Mouse (Mus musculus) midbrain, embryonic 16.5 days (tissue): ENCODE data around the gene Creld2. TPM values are rescaled to one million over a fixed set of nuclear protein-coding genes. Genes with fewer than 3 reads are reported as not detected.

Experiments
- ATAC-seq: fragments of 200-750 bp; cut with Nextera tagmentation; 2 replicates; pipeline ENCODE4 v1.8.0; 2017; ENCODE audit warnings: moderate TSS enrichment
- H3K27ac ChIP-seq: fragments of 300-500 bp; sonication (generic); 2 replicates; pipeline ENCODE4 v1.5.1; 2014; ENCODE audit warnings: mild to moderate bottlenecking, low read length, mixed read lengths
- H3K27me3 ChIP-seq: fragments of 300-500 bp; sonication (generic); 2 replicates; pipeline ENCODE4 v1.6.1; 2014; ENCODE audit warnings: low read depth, low read length, mixed read lengths; ENCODE audit not compliant: control insufficient read depth, insufficient read depth
- H3K36me3 ChIP-seq: fragments of 300-500 bp; sonication (generic); 2 replicates; pipeline ENCODE4 v1.6.1; 2014; ENCODE audit warnings: mild to moderate bottlenecking, low read length, moderate library complexity, mixed read lengths; ENCODE audit not compliant: control insufficient read depth, insufficient read depth
- H3K4me1 ChIP-seq: fragments of 300-500 bp; sonication (generic); 2 replicates; pipeline ENCODE4 v1.6.1; 2014; ENCODE audit warnings: mild to moderate bottlenecking, low read length, mixed read lengths; ENCODE audit not compliant: control insufficient read depth, insufficient read depth
- H3K4me2 ChIP-seq: fragments of 300-500 bp; sonication (generic); 2 replicates; pipeline ENCODE4 v1.6.1; 2014; ENCODE audit warnings: mild to moderate bottlenecking, low read length, mixed read lengths
- H3K4me3 ChIP-seq: fragments of 300-500 bp; sonication (generic); 2 replicates; pipeline ENCODE4 v1.5.1; 2014; ENCODE audit warnings: low read depth, mild to moderate bottlenecking, low read length, moderate library complexity, mixed read lengths
- H3K9ac ChIP-seq: fragments of 300-500 bp; sonication (generic); 2 replicates; pipeline ENCODE4 v1.6.1; 2014; ENCODE audit warnings: low read depth, low read length, mixed read lengths
- H3K9me3 ChIP-seq: fragments of 300-500 bp; sonication (generic); replicated peaks from 2 replicates; pipeline ENCODE4 v1.6.1; 2014; ENCODE audit warnings: mild to moderate bottlenecking, low read length, mixed read lengths; ENCODE audit not compliant: control insufficient read depth, poor library complexity, severe bottlenecking
- WGBS: fragments of 180-500 bp; shearing (Covaris S2); extraction: QIAGEN DNeasy Blood & Tissue Kit; methylation state at CpG from one replicate; pipeline ENCODE4 v1.1.7; 2014; 5-methylcytosine and 5-hydroxymethylcytosine counted together
- polyA plus RNA-seq: library from polyadenylated mRNA; unstranded; fragments of >200 nt; fragmentation: Nextera tagmentation; extraction: Ambion mirVana; gene quantifications from 2 replicates; pipeline ENCODE4 v1.2.1, GENCODE M21; 2015

The Creld2 gene
- polyA plus RNA-seq, 1 experiment from 2014 or later = 60.6 TPM

DNA sequence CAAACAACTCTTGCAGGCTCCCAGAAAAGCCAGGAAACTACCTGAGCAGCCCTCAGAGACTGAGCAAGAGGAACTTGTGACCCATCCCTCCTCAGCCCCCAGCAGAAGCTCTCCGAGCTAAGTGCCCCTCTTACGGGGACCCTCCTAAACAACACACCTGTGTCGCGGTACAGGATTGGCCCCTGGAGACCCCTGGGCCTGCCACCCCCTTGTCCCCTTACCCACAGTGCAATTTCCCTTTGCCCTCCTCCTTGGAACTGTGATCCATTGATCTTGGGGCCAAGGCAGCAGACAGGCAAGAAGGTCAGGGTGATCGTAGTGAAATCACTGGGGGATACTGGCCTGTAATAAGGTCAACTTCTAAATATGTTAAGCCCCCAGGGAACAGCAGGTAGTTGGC is 17.1 kb downstream of the Creld2 start:
- H3K4me2 ChIP-seq = peak overlapping the region; percentile 89
- WGBS = 85% methylated on average over 5 of the region's 5 CpGs
- H3K4me1 ChIP-seq = peaks cover 20% of the 10 kb centered on the region
- peak overlapping the region; percentile 51 for H3K4me3 ChIP-seq
- H3K27me3 ChIP-seq = no peaks in the 10 kb centered on the region
- H3K36me3 ChIP-seq = no peaks in the 10 kb centered on the region
- ATAC-seq = no peak
- H3K9me3 ChIP-seq = no peaks in the 10 kb centered on the region
- 0 out of 2 replicates have a peak overlapping the region, but pooled peaks have one; percentile 3 for H3K9ac ChIP-seq
- H3K27ac ChIP-seq = no peak overlapping the region

DNA sequence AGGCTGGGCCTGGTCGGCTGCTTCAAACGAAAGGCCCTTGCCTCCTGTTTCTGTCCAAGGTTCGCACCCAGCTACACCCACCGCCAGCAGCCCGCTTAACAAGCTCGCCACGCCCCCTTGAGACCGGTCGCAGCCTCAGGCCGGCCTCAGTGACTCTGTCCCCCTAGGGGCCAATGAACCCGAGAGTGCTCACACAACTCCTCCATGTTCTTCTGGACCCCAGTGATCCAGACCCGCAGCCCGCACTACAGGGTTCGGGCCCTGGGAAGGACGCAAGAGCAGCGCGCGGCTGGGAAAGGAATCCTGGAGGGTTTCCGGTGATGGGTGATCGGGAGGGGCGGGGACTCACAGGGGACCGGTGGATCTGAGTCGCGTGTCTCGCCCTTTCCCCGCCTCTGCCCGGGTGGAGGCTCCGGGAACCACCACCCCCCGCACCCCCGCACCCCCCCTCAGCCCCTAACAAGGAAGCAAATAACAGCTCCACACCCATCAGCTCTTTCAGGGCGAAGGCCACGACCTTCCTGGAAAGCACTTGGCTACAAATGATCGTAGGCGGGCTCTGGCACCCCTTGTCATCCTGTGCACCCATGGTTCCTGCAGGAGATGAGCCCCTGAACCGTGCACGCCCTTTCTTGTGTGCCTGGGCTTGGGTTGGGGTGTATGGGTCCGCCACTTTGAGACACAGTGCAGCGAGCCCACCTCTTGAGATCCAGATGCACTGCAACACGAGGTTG is 17.9 kb downstream of the Creld2 start:
- Histone ChIP-seq H3K36me3 (no peaks in the 10 kb centered on the region), H3K27ac (peak overlapping the region; percentile 64)

DNA sequence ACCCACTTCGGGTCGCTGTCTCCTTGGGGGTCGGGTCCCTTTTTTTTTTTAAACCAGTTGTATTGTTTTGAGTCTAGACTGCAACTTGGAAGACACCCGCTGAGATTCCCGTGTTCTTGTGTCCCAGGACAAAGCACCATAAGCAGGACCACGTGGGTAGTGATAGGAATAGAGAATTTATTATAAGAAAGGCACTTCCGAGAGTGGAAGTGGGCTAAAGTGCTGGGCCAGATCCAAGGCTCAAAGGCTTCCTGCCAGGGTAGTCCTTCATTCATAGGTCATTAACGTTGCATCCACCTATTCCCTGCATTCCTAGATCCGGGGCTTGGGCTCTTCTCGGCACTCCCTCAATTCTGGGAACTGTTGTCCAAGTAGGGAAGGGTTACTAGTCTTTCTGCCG is 18.5 kb downstream of the Creld2 start:
- Histone ChIP-seq H3K9me3 (no peaks in the 10 kb centered on the region), H3K4me1 (peaks cover 20% of the 10 kb centered on the region), H3K9ac (peak overlapping the region; percentile 75), H3K4me3 (peak overlapping the region; percentile 51), H3K4me2 (peak overlapping the region; percentile 89), H3K27ac (no peak overlapping the region), H3K27me3 (no peaks in the 10 kb centered on the region), H3K36me3 (no peaks in the 10 kb centered on the region)
- ATAC-seq = no peak
- 0% methylated on average over 11 of the region's 11 CpGs for WGBS

More for the DNA sequence above, 17.9 kb downstream of the Creld2 start:
- Histone ChIP-seq H3K4me2 (peak overlapping the region; percentile 89), H3K9me3 (no peaks in the 10 kb centered on the region), H3K4me3 (peak overlapping the region; percentile 51), H3K9ac (peak overlapping the region; percentile 75), H3K27me3 (no peaks in the 10 kb centered on the region), H3K4me1 (peaks cover 20% of the 10 kb centered on the region)
- WGBS = 1% methylated on average over 38 of the region's 39 CpGs
- ATAC-seq = peak; percentile 74

GRCm38 (mm10) chr15:88839271-88839670 is 19.8 kb downstream of the Creld2 start:
- Histone ChIP-seq H3K9me3 (no peaks in the 10 kb centered on the region), H3K36me3 (no peaks in the 10 kb centered on the region), H3K4me3 (no peak overlapping the region), H3K4me2 (no peak overlapping the region), H3K27me3 (no peaks in the 10 kb centered on the region), H3K4me1 (peaks cover 20% of the 10 kb centered on the region), H3K9ac (peak overlapping the region; percentile 40; the same call in 1 of the 2 replicates), H3K27ac (peak overlapping the region; percentile 61)
- 30% methylated on average over 9 of the region's 9 CpGs for WGBS
- peak; percentile 71 for ATAC-seq

- no peak overlapping the region for H3K4me2 ChIP-seq
- H3K9me3 ChIP-seq = no peaks in the 10 kb centered on the region
- H3K9ac ChIP-seq = no peak overlapping the region
- peaks cover 20% of the 10 kb centered on the region for H3K4me1 ChIP-seq
- no peak overlapping the region; the same call in 1 of the 2 replicates for H3K27ac ChIP-seq
- H3K27me3 ChIP-seq = no peaks in the 10 kb centered on the region
- no peaks in the 10 kb centered on the region for H3K36me3 ChIP-seq
- no peak overlapping the region for H3K4me3 ChIP-seq
- no peak for ATAC-seq
- 64% methylated on average over 10 of the region's 10 CpGs for WGBS
These were observed 20.7 kb downstream of the Creld2 start for GRCm38 (mm10) chr15:88840126-88840525.

GRCm38 (mm10) chr15:88841160-88841559 is 21.7 kb downstream of the Creld2 start:
- Histone ChIP-seq H3K4me3 (no peak overlapping the region), H3K9ac (no peak overlapping the region), H3K4me1 (peaks cover 20% of the 10 kb centered on the region), H3K36me3 (no peaks in the 10 kb centered on the region), H3K27me3 (no peaks in the 10 kb centered on the region), H3K9me3 (no peaks in the 10 kb centered on the region), H3K4me2 (no peak overlapping the region), H3K27ac (no peak overlapping the region)
- WGBS = 94% methylated on average over 2 of the region's 2 CpGs
- ATAC-seq = no peak

DNA sequence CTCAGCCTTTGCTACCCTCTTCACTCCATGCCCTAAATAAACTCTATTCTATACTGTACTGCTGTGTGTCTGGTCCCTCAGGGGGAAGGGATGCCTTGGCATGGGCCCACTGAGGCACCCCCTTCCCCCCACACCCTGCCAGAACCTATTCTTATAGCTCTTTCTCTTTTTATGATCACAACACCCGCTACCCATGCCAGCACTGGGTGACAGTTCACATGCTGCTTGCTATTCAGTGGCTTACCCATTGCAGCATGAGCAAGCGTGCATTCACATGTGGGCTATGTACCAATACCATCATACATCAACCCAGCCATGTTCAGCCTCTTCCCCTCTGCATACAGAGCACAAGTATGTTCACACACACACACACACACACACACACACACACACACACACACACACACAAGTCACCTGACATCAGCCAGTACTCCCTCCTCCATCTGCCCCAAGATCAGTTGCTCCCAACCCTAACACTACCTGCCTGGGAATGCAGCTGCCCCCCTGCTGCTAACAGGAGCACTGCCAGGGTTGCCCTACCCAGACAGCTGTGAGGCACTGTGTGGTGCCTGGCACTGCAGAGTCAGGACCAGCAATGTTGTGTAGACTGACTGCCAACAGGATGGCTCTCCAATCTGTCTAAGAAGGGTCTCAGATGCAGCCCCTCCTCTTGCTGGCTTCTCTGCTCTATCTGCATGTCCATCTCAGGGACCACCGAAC is 22.3 kb downstream of the Creld2 start:
- Histone ChIP-seq H3K4me2 (no peak overlapping the region), H3K27ac (no peak overlapping the region), H3K36me3 (no peaks in the 10 kb centered on the region), H3K4me1 (peaks cover 18% of the 10 kb centered on the region), H3K27me3 (no peaks in the 10 kb centered on the region), H3K9ac (no peak overlapping the region), H3K4me3 (no peak overlapping the region), H3K9me3 (no peaks in the 10 kb centered on the region)
- WGBS = 80% methylated on average over 3 of the region's 3 CpGs
- no peak for ATAC-seq

DNA sequence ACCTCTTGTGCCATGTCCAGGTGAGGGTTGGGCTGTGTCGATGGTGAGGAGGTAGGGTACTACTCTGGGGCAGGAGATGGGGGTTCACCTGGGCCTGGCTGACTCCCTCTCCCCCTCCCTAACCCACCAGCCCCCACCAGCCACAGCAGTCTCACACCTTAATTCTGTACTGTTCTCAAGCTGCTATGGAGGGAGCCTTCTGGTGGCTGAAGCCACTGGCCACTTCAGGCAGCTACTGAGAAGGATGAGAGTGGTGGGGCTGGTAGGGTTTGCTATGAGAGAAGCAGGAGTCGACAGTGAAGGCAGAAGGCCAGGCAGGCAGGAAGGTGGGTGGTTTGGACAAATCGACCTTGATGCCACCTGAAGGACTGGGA is 22.8 kb downstream of the Creld2 start:
- Histone ChIP-seq H3K27me3 (no peaks in the 10 kb centered on the region), H3K27ac (no peak overlapping the region), H3K4me2 (no peak overlapping the region), H3K9me3 (no peaks in the 10 kb centered on the region), H3K4me1 (peaks cover 15% of the 10 kb centered on the region; the same call in 1 of the 2 replicates), H3K9ac (no peak overlapping the region), H3K4me3 (no peak overlapping the region), H3K36me3 (no peaks in the 10 kb centered on the region)
- no peak for ATAC-seq
- 78% methylated on average over 3 of the region's 3 CpGs for WGBS

DNA sequence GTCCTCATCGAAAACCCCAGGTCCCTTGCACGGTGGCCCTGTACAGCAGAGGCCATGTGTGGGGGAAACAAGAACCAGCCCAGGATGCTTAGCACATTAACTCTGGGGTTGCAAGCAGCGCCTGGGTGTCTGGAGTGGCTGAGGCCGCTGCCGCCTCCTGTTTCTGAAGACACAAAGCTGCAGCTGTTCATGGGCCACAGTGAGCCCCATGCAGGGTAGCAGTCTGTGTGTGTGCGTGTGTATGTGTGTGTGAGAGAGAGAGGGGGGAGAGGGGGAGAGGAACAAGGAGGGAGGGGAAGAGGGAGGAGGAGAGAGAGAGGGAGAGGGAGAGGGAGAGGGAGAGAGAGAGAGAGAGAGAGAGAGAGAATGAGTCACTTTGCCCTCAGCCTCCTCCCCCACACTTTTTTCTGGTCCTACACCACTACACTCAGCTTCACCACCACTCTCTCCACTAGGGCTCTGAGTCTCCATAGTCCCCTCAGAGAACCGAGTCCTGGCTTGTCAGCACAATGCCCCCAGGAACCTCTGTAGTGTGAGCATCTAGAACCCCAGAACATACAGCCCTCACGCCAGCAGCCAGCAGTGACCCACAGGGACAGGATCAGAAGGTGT is 24.1 kb downstream of the Creld2 start:
- Histone ChIP-seq H3K4me1 (peaks cover 9% of the 10 kb centered on the region; the same call in 1 of the 2 replicates), H3K27me3 (no peaks in the 10 kb centered on the region)

More for the DNA sequence above, 24.1 kb downstream of the Creld2 start:
- WGBS = 47% methylated on average over 8 of the region's 8 CpGs
- Histone ChIP-seq H3K27ac (no peak overlapping the region), H3K9ac (no peak overlapping the region), H3K36me3 (no peaks in the 10 kb centered on the region), H3K9me3 (no peaks in the 10 kb centered on the region), H3K4me2 (no peak overlapping the region), H3K4me3 (no peak overlapping the region)
- ATAC-seq = no peak
